Mouse (Mus musculus): ENCODE results near the gene Apaf1. TPM values are rescaled to one million over a fixed set of nuclear protein-coding genes. Genes with fewer than 3 reads are reported as not detected.

Gene Apaf1
- total and polyA plus RNA-seq, 3 experiments = 12.8 to 14.3 TPM; not detected in 1

- H3K36me3 ChIP-seq (ENCODE audit: control insufficient read depth in 1 of 2, insufficient read depth in 2 of 2, low read length in 2 of 2) = no peaks in the 10 kb centered on the region
- H3K9me3 ChIP-seq (replicated peaks; ENCODE audit: insufficient read depth, low read length) = no peaks in the 10 kb centered on the region
- no peak overlapping the region for H3K27ac ChIP-seq (ENCODE audit: control insufficient read depth, low read depth, low read length)
- H3K79me2 ChIP-seq (ENCODE audit: control insufficient read depth, insufficient read depth, low read length, poor library complexity) = no peaks in the 10 kb centered on the region
- no peak for DNase-seq (ENCODE audit: low read depth, low spot score)
- TF ChIP-seq MAX (IDR thresholded peaks at IDR 0.05; ENCODE audit: low read length) = no peak
- TF ChIP-seq POLR2AphosphoS2 (IDR thresholded peaks at IDR 0.05; ENCODE audit: low read length) = no peak
- TF ChIP-seq MYB (IDR thresholded peaks at IDR 0.05; ENCODE audit: low read depth, low read length) = no peak
- TF ChIP-seq BHLHE40 (IDR thresholded peaks at IDR 0.05; ENCODE audit: borderline replicate concordance, low read depth, low read length) = no peak
- TF ChIP-seq MAZ (IDR thresholded peaks at IDR 0.05; ENCODE audit: low read depth, low read length) = no peak
- TF ChIP-seq NELFE (IDR thresholded peaks at IDR 0.05; ENCODE audit: low read depth, low read length) = no peak
- no peak for TF ChIP-seq ZC3H11A (IDR thresholded peaks at IDR 0.05; ENCODE audit: low read depth, low read length)
- no peak for TF ChIP-seq EP300 (IDR thresholded peaks at IDR 0.05; ENCODE audit: low read depth in 1 of 2, low read length in 2 of 2)
- no peak for TF ChIP-seq ELF1 (IDR thresholded peaks at IDR 0.05; ENCODE audit: low read depth, low read length)
- no peak for TF ChIP-seq GATA1 (IDR thresholded peaks at IDR 0.05; ENCODE audit: low read depth, low read length)
- TF ChIP-seq JUND (IDR thresholded peaks at IDR 0.05; ENCODE audit: low read depth, low read length) = no peak
- no peak for TF ChIP-seq ZMIZ1 (IDR thresholded peaks at IDR 0.05; ENCODE audit: low read depth, low read length)
- TF ChIP-seq SMC3 (IDR thresholded peaks at IDR 0.05; ENCODE audit: low read depth, low read length) = no peak
- no peak for TF ChIP-seq KAT2A (conservative IDR thresholded peaks at IDR 0.05; ENCODE audit: low read depth, low read length)
- no peak for TF ChIP-seq SIN3A (IDR thresholded peaks at IDR 0.05; ENCODE audit: low read length)
- TF ChIP-seq ZKSCAN1 (IDR thresholded peaks at IDR 0.05; ENCODE audit: low read depth, low read length) = no peak
- no peak overlapping the region for H3K9ac ChIP-seq (ENCODE audit: control insufficient read depth, low read depth, low read length, poor library complexity, severe bottlenecking)
- H3K4me1 ChIP-seq (ENCODE audit: control insufficient read depth in 1 of 2, insufficient read depth in 2 of 2, low read length in 2 of 2) = no peaks in the 10 kb centered on the region
- no peak overlapping the region for H3K4me3 ChIP-seq (ENCODE audit: control insufficient read depth in 1 of 2, insufficient read depth in 1 of 2, low read depth in 2 of 2, low read length in 2 of 2)
- peaks cover 0 to 4% of the 10 kb centered on the region in 2 experiments; a peak in 2 of 4 replicates for H3K27me3 ChIP-seq (ENCODE audit: control insufficient read depth in 1 of 2, insufficient read depth in 2 of 2, low read length in 2 of 2)
These were observed 128.7 kb downstream of the Apaf1 start for GRCm38 (mm10) chr10:90953821-90954220.

GRCm38 (mm10) chr10:90953103-90953709 is 129.4 kb downstream of the Apaf1 start:
- Histone ChIP-seq H3K27ac (ENCODE audit: control insufficient read depth, low read depth, low read length) (no peak overlapping the region), H3K36me3 (ENCODE audit: control insufficient read depth in 1 of 2, insufficient read depth in 2 of 2, low read length in 2 of 2) (no peaks in the 10 kb centered on the region), H3K9ac (ENCODE audit: control insufficient read depth, low read depth, low read length, poor library complexity, severe bottlenecking) (no peak overlapping the region), H3K27me3 (ENCODE audit: control insufficient read depth in 1 of 2, insufficient read depth in 2 of 2, low read length in 2 of 2) (peaks cover 0 to 4% of the 10 kb centered on the region in 2 experiments; a peak in 2 of 4 replicates), H3K4me1 (ENCODE audit: control insufficient read depth in 1 of 2, insufficient read depth in 2 of 2, low read length in 2 of 2) (no peaks in the 10 kb centered on the region), H3K9me3 (replicated peaks; ENCODE audit: insufficient read depth, low read length) (no peaks in the 10 kb centered on the region), H3K79me2 (ENCODE audit: control insufficient read depth, insufficient read depth, low read length, poor library complexity) (no peaks in the 10 kb centered on the region), H3K4me3 (ENCODE audit: control insufficient read depth in 1 of 2, insufficient read depth in 1 of 2, low read depth in 2 of 2, low read length in 2 of 2) (no peak overlapping the region)
- TF ChIP-seq RAD21 (IDR thresholded peaks at IDR 0.05; ENCODE audit: low read depth, low read length) = no peak
- TF ChIP-seq MYC (IDR thresholded peaks at IDR 0.05; ENCODE audit: low read depth, low read length) = no peak
- no peak for TF ChIP-seq GABPA (IDR thresholded peaks at IDR 0.05; ENCODE audit: low read depth, low read length)
- no peak for TF ChIP-seq MAZ (IDR thresholded peaks at IDR 0.05; ENCODE audit: low read depth, low read length)
- no peak for TF ChIP-seq JUND (IDR thresholded peaks at IDR 0.05; ENCODE audit: low read depth, low read length)
- DNase-seq (ENCODE audit: low read depth, low spot score) = no peak

Data from MEL (cell line).